Mouse (Mus musculus): Measurements from ENCODE around the gene Cald1.
A peak's percentile ranks its signal among the peaks of the same experiment; 100 is the strongest.

Cald1 gene

GRCm38 (mm10) chr6:34713777-34714176 lies 115.5 kb downstream of the Cald1 start:
- DNase-seq (ENCODE audit: extremely low read depth, insufficient read length, low spot score) = no peak

- no peak for DNase-seq (ENCODE audit: extremely low read depth, insufficient read length, low spot score)
These were observed 116.3 kb downstream of the Cald1 start for GRCm38 (mm10) chr6:34714612-34715011.

- no peak for DNase-seq (ENCODE audit: extremely low read depth, insufficient read length, low spot score)
These were observed 118.0 kb downstream of the Cald1 start for GRCm38 (mm10) chr6:34716206-34716887.

- peak; percentile 44 for DNase-seq (ENCODE audit: extremely low read depth, insufficient read length, low spot score)
These were observed 118.8 kb downstream of the Cald1 start for GRCm38 (mm10) chr6:34716888-34717635.

GRCm38 (mm10) chr6:34717651-34718050 lies 119.4 kb downstream of the Cald1 start:
- DNase-seq (ENCODE audit: extremely low read depth, insufficient read length, low spot score) = no peak

GRCm38 (mm10) chr6:34719141-34719680 lies 120.9 kb downstream of the Cald1 start:
- no peak for DNase-seq (ENCODE audit: extremely low read depth, insufficient read length, low spot score)

- no peak for DNase-seq (ENCODE audit: extremely low read depth, insufficient read length, low spot score)
These were observed 122.1 kb downstream of the Cald1 start for GRCm38 (mm10) chr6:34720447-34720846.

- peak; percentile 24 for DNase-seq (ENCODE audit: extremely low read depth, insufficient read length, low spot score)
These were observed 123.4 kb downstream of the Cald1 start for GRCm38 (mm10) chr6:34721740-34722139.

GRCm38 (mm10) chr6:34722660-34723059 lies 124.4 kb downstream of the Cald1 start:
- DNase-seq (ENCODE audit: extremely low read depth, insufficient read length, low spot score) = peak; percentile 59

GRCm38 (mm10) chr6:34723250-34723904 lies 125.1 kb downstream of the Cald1 start:
- no peak for DNase-seq (ENCODE audit: extremely low read depth, insufficient read length, low spot score)

GRCm38 (mm10) chr6:34725660-34726059 lies 127.4 kb downstream of the Cald1 start:
- no peak for DNase-seq (ENCODE audit: extremely low read depth, insufficient read length, low spot score)

- no peak for DNase-seq (ENCODE audit: extremely low read depth, insufficient read length, low spot score)
These were observed 127.8 kb downstream of the Cald1 start for GRCm38 (mm10) chr6:34726104-34726503.

GRCm38 (mm10) chr6:34727316-34727983 lies 129.2 kb downstream of the Cald1 start:
- no peak for DNase-seq (ENCODE audit: extremely low read depth, insufficient read length, low spot score)

GRCm38 (mm10) chr6:34729449-34730151 lies 131.3 kb downstream of the Cald1 start:
- no peak for DNase-seq (ENCODE audit: extremely low read depth, insufficient read length, low spot score)

GRCm38 (mm10) chr6:34731007-34731406 lies 132.7 kb downstream of the Cald1 start:
- no peak for DNase-seq (ENCODE audit: extremely low read depth, insufficient read length, low spot score)

GRCm38 (mm10) chr6:34731529-34731928 lies 133.2 kb downstream of the Cald1 start:
- no peak for DNase-seq (ENCODE audit: extremely low read depth, insufficient read length, low spot score)

- DNase-seq (ENCODE audit: extremely low read depth, insufficient read length, low spot score) = no peak
These were observed 136.8 kb downstream of the Cald1 start for GRCm38 (mm10) chr6:34734940-34735695.

- no peak for DNase-seq (ENCODE audit: extremely low read depth, insufficient read length, low spot score)
These were observed 138.6 kb downstream of the Cald1 start for GRCm38 (mm10) chr6:34736934-34737333.

- peak; percentile 68 for DNase-seq (ENCODE audit: extremely low read depth, insufficient read length, low spot score)
These were observed 145.6 kb downstream of the Cald1 start for GRCm38 (mm10) chr6:34743946-34744345.

Data from 3134 (cell line).